Mouse (Mus musculus) bone marrow macrophage, adult 2 months (primary cell): ENCODE data around the gene Dyrk1a.

Experiments used
- CTCF ChIP-seq: IDR thresholded peaks from 2 replicates; pipeline ENCODE4 v1.5.1; 2012; ENCODE audit warnings: low read depth, mild to moderate bottlenecking, low read length, moderate library complexity
- POLR2A ChIP-seq: IDR thresholded peaks from 2 replicates; pipeline ENCODE4 v1.6.1; 2012; ENCODE audit warnings: mild to moderate bottlenecking, low read depth, low read length, borderline replicate concordance

DNA sequence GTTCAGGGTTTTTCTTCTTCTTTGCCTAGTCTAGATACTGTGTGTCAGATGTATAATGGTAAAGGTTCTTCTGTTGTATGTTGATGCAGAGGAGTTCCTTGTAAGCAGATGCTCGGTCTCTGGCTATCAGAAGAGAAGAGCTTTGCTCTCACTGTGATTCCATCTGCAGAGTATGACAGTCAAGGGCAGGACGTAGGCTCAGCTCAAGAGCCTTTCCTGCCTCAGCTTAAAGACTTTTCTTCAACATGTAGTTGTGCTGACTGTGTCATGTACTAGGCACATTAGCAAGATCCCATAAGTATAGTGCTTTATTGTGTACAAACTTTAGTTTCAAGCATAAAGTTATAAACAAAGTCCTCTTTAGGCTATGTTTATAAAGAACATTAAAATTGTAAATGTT is 26.8 kb downstream of the Dyrk1a start:
- TF ChIP-seq CTCF (no peak), POLR2A (no peak)
